Mouse (Mus musculus): Measurements from ENCODE around the gene Gm44805. TPM values are rescaled to one million over a fixed set of nuclear protein-coding genes. Genes with fewer than 3 reads are reported as not detected.
A peak's percentile ranks its signal among the peaks of the same experiment; 100 is the strongest.
"Not testable (repeated sequence)": the region's sequence is repeated elsewhere in the genome, so short reads cannot be mapped to it uniquely, and the experiment has no call there.

The Gm44805 gene
- total RNA-seq, 2 experiments from 2014 or later = not detected

GRCm38 (mm10) chr7:19686927-19687583, 5.8 kb upstream of the Gm44805 start:
- intact Hi-C loops (cut with DNase I); DNase-seq (ENCODE audit: low spot score in 2 of 2): not testable (repeated sequence)

- intact Hi-C loops (cut with DNase I) = no loop called here
- no peak for DNase-seq (ENCODE audit: low spot score in 2 of 2)
Observed at GRCm38 (mm10) chr7:19686521-19686920, 5.3 kb upstream of the Gm44805 start.

GRCm38 (mm10) chr7:19685374-19685773, 4.2 kb upstream of the Gm44805 start:
- intact Hi-C loops (cut with DNase I) = no loop called here
- no peak for DNase-seq (ENCODE audit: low spot score in 2 of 2)

GRCm38 (mm10) chr7:19683771-19684201, 2.6 kb upstream of the Gm44805 start:
- no peak for DNase-seq (ENCODE audit: low spot score in 2 of 2)
- intact Hi-C loops (cut with DNase I) = no loop called here

GRCm38 (mm10) chr7:19682979-19683378, 1.8 kb upstream of the Gm44805 start:
- intact Hi-C loops (cut with DNase I) = no loop called here
- no peak for DNase-seq (ENCODE audit: low spot score in 2 of 2)

- intact Hi-C loops (cut with DNase I) = no loop called here
Observed at GRCm38 (mm10) chr7:19680702-19681101, 521 bp downstream of the Gm44805 start.

GRCm38 (mm10) chr7:19678901-19679300, 2.3 kb downstream of the Gm44805 start:
- intact Hi-C loops (cut with DNase I) = no loop called here
- DNase-seq (ENCODE audit: low spot score in 2 of 2) = no peak

More at GRCm38 (mm10) chr7:19680702-19681101, 521 bp downstream of the Gm44805 start:
- no peak for DNase-seq (ENCODE audit: low spot score in 2 of 2)

- intact Hi-C loops (cut with DNase I) = no loop called here
- no peak for DNase-seq (ENCODE audit: low spot score in 2 of 2)
Observed at GRCm38 (mm10) chr7:19677872-19678271, 3.4 kb downstream of the Gm44805 start, which contains the start of gene Apoc2. Gene Apoc2 (minus strand): TSS chr7:19677941.

- intact Hi-C loops (cut with DNase I) = no loop called here
- no peak for DNase-seq (ENCODE audit: low spot score in 2 of 2)
Observed at GRCm38 (mm10) chr7:19676662-19677061, 4.6 kb downstream of the Gm44805 start.

GRCm38 (mm10) chr7:19675824-19676223, 5.4 kb downstream of the Gm44805 start:
- no peak for DNase-seq (ENCODE audit: low spot score in 2 of 2)
- intact Hi-C loops (cut with DNase I) = no loop called here

GRCm38 (mm10) chr7:19673083-19673699, 8.0 kb downstream of the Gm44805 start:
- no peak for DNase-seq (ENCODE audit: low spot score in 2 of 2)
- intact Hi-C loops (cut with DNase I) = no loop called here

- DNase-seq (ENCODE audit: low spot score in 2 of 2) = no peak
- intact Hi-C loops (cut with DNase I) = no loop called here
Observed at GRCm38 (mm10) chr7:19671511-19671910, 9.7 kb downstream of the Gm44805 start.

- intact Hi-C loops (cut with DNase I) = loop anchor here (2.0 kb wide), 1 partner anchor 32 kb away; no protein-coding TSS in a partner anchor
- peak; percentile 96 to 98 for DNase-seq (ENCODE audit: low spot score in 2 of 2)
Observed at GRCm38 (mm10) chr7:19668947-19669721, 12.1 kb downstream of the Gm44805 start.

- DNase-seq (ENCODE audit: low spot score in 2 of 2) = no peak
- intact Hi-C loops (cut with DNase I) = no loop called here
Observed at GRCm38 (mm10) chr7:19667434-19667833, 13.8 kb downstream of the Gm44805 start.

GRCm38 (mm10) chr7:19666750-19667149, 14.5 kb downstream of the Gm44805 start:
- intact Hi-C loops (cut with DNase I) = no loop called here
- DNase-seq (ENCODE audit: low spot score in 2 of 2) = no peak

GRCm38 (mm10) chr7:19664955-19665841, 16.0 kb downstream of the Gm44805 start, which contains the start of gene Clptm1:
Gene Clptm1 (minus strand): TSS chr7:19665033.
- DNase-seq (ENCODE audit: low spot score in 2 of 2) = peak; percentile 97 to 98
- intact Hi-C loops (cut with DNase I) = no loop called here

- no peak for DNase-seq (ENCODE audit: low spot score in 2 of 2)
- intact Hi-C loops (cut with DNase I) = no loop called here
Observed at GRCm38 (mm10) chr7:19664455-19664954, 16.7 kb downstream of the Gm44805 start.

GRCm38 (mm10) chr7:19663940-19664339, 17.3 kb downstream of the Gm44805 start:
- no peak for DNase-seq (ENCODE audit: low spot score in 2 of 2)

GRCm38 (mm10) chr7:19652614-19653013, 28.6 kb downstream of the Gm44805 start:
- intact Hi-C loops (cut with DNase I) = no loop called here
- DNase-seq (ENCODE audit: low spot score in 2 of 2) = no peak

More at GRCm38 (mm10) chr7:19663940-19664339, 17.3 kb downstream of the Gm44805 start:
- intact Hi-C loops (cut with DNase I) = no loop called here
